Mouse (Mus musculus) brain, embryonic 14.5 days (tissue): Measurements from ENCODE around the gene Tspoap1.

Source experiments
- CTCF ChIP-seq: fragments of 200-500 bp; IDR thresholded peaks from 2 replicates; pipeline ENCODE4 v1.5.1; 2012; ENCODE audit warnings: inconsistent platforms, mild to moderate bottlenecking, moderate library complexity, borderline replicate concordance; ENCODE audit not compliant: insufficient read depth, insufficient read length; ENCODE audit errors: extremely low read depth
- POLR2A ChIP-seq: fragments of 200-500 bp; IDR thresholded peaks from 2 replicates; pipeline ENCODE4 v1.6.1; 2012; ENCODE audit warnings: mild to moderate bottlenecking, inconsistent platforms, borderline replicate concordance; ENCODE audit not compliant: poor library complexity, insufficient read depth, insufficient read length, severe bottlenecking; ENCODE audit errors: extremely low read depth

DNA sequence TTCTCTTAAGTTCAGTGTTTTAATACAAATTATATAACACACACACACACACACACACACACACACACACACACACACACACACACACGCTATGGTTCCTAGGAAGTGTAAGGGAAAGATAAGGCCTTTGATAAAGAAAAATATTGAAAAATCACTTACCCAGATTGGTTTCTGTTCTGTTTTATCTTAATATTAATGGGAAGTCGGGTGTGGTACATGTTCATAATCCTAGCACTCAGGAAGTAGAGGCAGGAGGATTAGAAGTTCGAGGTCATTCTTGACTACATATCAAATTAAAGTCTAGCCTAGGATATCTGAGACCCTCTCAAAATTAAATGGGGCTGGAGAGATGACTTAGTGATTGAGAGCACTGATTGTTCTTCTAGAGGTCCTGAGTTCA lies 38.2 kb upstream of the Tspoap1 start:
- TF ChIP-seq CTCF (no peak), POLR2A (no peak)
